Mouse (Mus musculus): ENCODE measurements around the gene Fam214b. TPM values are rescaled to one million over a fixed set of nuclear protein-coding genes. Genes with fewer than 3 reads are reported as not detected.

Fam214b gene
- polyA plus RNA-seq (2015; fragmentation: Nextera tagmentation; extraction: Ambion mirVana): 7.8 and 7.9 TPM in 2 replicates

DNA sequence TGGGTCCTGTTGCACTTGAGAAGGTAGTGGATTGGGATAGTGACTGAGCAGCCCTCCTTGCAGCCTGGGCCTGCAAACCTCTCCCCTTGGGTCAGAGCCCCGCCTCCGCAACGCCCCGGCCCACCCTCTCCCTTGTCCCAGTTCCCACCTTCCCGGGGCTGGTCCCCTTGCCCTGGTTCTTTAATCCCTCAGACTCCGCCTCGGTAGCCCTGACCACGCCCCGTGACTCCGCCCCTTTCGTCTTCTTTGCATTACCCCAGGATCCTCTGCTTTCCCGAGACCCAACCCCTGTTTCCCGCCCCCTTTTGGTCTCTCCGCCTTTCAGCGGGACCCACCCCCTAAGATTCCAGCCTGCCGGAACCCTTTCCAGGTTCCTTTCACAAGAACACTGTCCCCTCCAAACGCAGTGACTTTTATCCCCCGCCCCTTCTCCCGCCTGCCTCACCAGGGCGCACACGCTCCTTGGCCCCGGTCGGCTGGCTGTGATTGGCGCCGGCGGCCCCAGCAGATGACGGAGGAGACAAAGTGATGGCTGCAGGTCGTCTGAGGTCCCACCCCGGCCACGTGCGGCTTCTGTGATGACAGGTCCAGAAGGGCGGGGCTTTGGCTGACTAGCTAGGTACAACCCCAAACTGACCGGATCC is at the start of gene Fam214b:
Gene Fam214b, minus strand, starts transcription at position 562 of the 644 bp plus-strand sequence.
- H3K27me3 ChIP-seq (replicated peaks): no peaks in the 10 kb centered on the region
- WGBS: under 1% methylated on average over 33 of the region's 33 CpGs
- ATAC-seq: peak; percentile 96
- H3K36me3 ChIP-seq: no peaks in the 10 kb centered on the region
- peaks cover 13% of the 10 kb centered on the region for H3K4me1 ChIP-seq (replicated peaks)
- H3K4me3 ChIP-seq (replicated peaks): peak within 1 kb of the TSS; percentile 52
- peak within 1 kb of the TSS; percentile 47 for H3K9ac ChIP-seq
- H3K27ac ChIP-seq: peak within 1 kb of the TSS; percentile 52; the same call in 1 of the 2 replicates
- H3K4me2 ChIP-seq (replicated peaks): peak within 1 kb of the TSS; percentile 76
- no peaks in the 10 kb centered on the region for H3K9me3 ChIP-seq

DNA sequence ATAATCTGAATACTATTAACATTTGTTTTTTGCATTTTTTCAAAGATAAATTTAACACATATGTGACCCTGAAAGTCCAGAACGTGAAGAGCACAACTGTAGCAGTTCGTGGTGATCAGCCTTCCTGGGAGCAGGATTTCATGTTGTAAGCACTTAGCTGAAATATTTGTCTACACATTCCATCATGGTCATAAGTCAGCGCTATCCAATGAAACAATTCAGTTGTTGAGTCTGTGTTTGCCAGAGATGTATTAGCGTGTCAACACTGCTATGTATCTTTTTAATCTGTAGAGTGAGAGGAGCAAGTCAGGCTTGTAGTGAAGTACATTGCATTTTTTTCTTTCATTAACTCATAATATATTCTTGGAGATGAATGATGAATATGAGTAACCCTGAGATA is 45.2 kb upstream of the Fam214b start:
- Histone ChIP-seq H3K4me1 (replicated peaks) (no peaks in the 10 kb centered on the region), H3K9me3 (no peaks in the 10 kb centered on the region), H3K27ac (no peak overlapping the region), H3K4me2 (replicated peaks) (no peak overlapping the region), H3K4me3 (replicated peaks) (no peak overlapping the region), H3K27me3 (replicated peaks) (no peaks in the 10 kb centered on the region), H3K9ac (no peak overlapping the region), H3K36me3 (no peaks in the 10 kb centered on the region)
- 59% methylated on average over 4 of the region's 4 CpGs for WGBS
- no peak for ATAC-seq

DNA sequence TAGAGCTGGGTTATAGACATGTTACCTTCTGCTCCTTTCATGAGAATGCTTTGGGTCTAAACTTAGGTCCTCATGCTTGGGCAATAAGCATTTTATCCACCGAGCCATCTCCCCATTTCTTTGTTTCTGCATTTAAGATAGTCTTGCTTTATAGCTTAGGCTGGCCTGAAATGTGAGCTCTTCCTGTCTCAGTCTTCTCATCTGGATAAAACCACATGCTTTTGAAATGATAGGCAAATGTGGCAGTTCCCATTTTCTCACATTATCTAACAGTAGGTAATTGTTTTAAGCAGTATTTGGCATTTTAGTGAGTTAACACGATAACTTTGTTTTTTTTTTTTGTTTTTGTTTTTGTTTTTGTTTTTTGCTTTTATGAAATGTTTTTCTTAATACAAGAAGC is 43.9 kb upstream of the Fam214b start:
- Histone ChIP-seq H3K9me3 (no peaks in the 10 kb centered on the region), H3K4me2 (replicated peaks) (no peak overlapping the region), H3K27ac (no peak overlapping the region), H3K36me3 (no peaks in the 10 kb centered on the region), H3K9ac (no peak overlapping the region), H3K4me3 (replicated peaks) (no peak overlapping the region), H3K4me1 (replicated peaks) (no peaks in the 10 kb centered on the region), H3K27me3 (replicated peaks) (no peaks in the 10 kb centered on the region)
- no peak for ATAC-seq
- 88% methylated on average over 2 of the region's 2 CpGs for WGBS

DNA sequence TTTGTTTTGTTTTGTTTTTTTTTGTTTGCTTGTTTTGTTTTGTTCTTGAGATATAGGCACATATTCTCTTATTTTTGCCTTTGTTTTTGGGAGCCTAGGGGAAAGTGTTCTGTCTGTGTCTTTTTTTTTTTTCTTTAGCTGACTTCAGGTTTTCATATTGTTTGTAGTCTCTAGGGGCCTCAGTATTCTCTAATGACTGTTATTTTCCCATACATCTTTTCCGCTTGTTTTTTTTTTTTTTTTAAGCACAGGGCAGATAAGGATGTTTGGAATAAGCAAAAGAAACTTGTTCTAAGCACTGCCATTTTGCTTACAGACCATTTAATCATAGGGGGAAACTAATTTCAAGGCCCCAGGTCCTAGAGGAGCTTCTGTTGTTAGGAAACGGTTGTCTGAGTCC is 36.4 kb upstream of the Fam214b start:
- H3K9me3 ChIP-seq: no peaks in the 10 kb centered on the region
- no peak for ATAC-seq

DNA sequence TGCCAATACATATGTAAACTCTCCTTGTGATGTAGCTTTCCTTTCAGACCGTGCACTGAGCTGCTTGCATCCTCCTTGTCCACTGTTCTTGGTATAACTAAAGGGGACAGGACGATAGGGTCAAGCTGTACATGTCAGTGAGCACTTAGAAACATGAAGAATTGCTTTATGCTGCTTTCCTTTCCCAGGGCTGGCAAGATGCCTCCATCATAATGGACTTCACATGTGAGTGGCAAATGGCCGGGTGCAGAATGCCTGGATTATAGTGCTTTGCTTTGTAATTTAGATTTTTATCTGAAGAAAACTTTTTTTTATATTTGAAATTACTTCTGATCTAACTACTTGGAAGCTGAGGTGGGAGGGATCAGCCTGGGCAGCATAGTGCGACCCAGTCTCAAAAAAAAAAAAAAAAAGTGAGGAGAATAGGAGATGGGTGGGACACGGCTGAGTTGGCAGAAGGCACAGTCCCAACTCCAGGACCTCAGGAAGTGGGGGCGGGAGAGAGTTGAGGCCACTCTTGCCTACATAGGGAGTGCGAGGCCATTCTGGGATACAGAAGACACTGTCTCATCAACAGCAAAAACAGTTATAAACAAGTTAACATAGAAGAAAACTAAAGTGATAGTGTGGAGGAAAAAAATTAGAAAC is 32.2 kb upstream of the Fam214b start:
- H3K9ac ChIP-seq: no peak overlapping the region
- ATAC-seq: no peak
- no peaks in the 10 kb centered on the region for H3K27me3 ChIP-seq (replicated peaks)
- no peaks in the 10 kb centered on the region for H3K9me3 ChIP-seq
- no peaks in the 10 kb centered on the region for H3K4me1 ChIP-seq (replicated peaks)
- no peak overlapping the region for H3K27ac ChIP-seq
- no peak overlapping the region for H3K4me2 ChIP-seq (replicated peaks)
- no peak overlapping the region for H3K4me3 ChIP-seq (replicated peaks)
- WGBS: 57% methylated on average over 7 of the region's 7 CpGs
- H3K36me3 ChIP-seq: no peaks in the 10 kb centered on the region

More for the DNA sequence above, 36.4 kb upstream of the Fam214b start:
- no peaks in the 10 kb centered on the region for H3K4me1 ChIP-seq (replicated peaks)
- no peak overlapping the region for H3K27ac ChIP-seq
- no peak overlapping the region for H3K9ac ChIP-seq
- H3K36me3 ChIP-seq: no peaks in the 10 kb centered on the region
- H3K4me3 ChIP-seq (replicated peaks): no peak overlapping the region
- no peaks in the 10 kb centered on the region for H3K27me3 ChIP-seq (replicated peaks)
- 53% methylated on average over 2 of the region's 2 CpGs for WGBS
- no peak overlapping the region for H3K4me2 ChIP-seq (replicated peaks)

DNA sequence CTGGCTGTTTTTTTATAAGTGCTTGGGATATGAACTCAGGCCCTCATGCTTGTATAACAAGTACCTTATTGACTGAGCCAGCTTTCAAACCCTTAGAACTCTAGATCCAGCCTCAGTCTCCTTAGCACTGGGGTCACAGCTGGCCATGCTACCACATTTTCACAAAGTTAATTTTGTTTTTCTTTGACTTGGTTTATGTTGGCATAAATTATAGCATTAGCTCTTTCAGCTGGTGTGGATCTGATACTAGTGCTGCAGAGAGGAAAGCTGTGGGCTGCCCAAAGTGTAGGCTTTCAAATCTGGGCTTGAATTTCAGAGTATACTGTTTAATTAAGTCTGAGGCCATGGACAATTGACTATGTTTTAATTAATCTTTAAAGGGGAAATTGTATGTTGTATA is 28.9 kb upstream of the Fam214b start:
- Histone ChIP-seq H3K4me2 (replicated peaks) (no peak overlapping the region), H3K4me1 (replicated peaks) (no peaks in the 10 kb centered on the region), H3K4me3 (replicated peaks) (no peak overlapping the region), H3K9ac (no peak overlapping the region), H3K27ac (no peak overlapping the region), H3K27me3 (replicated peaks) (no peaks in the 10 kb centered on the region), H3K9me3 (no peaks in the 10 kb centered on the region), H3K36me3 (no peaks in the 10 kb centered on the region)
- no peak for ATAC-seq

DNA sequence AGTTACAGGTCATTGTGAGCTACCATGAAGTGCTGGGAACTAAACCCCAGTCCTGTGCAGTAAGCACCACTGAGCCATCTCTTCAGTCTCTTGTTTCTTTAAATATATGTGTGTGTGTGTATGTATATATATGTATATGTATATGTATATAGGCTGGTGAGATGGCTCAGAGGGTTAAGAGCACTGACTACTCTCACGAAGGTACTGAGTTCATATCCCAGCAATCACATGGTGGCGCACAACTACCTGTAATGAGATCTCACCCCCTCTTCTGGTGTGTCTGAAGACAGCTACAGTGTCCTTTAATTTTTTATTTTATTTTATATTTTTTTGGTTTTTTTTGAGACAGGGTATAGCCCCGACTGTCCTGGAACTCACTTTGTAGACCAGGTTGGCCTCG is 19.5 kb upstream of the Fam214b start:
- Histone ChIP-seq H3K27ac (no peak overlapping the region), H3K27me3 (replicated peaks) (no peaks in the 10 kb centered on the region), H3K9ac (no peak overlapping the region), H3K4me3 (replicated peaks) (no peak overlapping the region), H3K4me1 (replicated peaks) (no peaks in the 10 kb centered on the region), H3K36me3 (no peaks in the 10 kb centered on the region), H3K4me2 (replicated peaks) (no peak overlapping the region), H3K9me3 (no peaks in the 10 kb centered on the region)
- 92% methylated on average over 4 of the region's 4 CpGs for WGBS
- ATAC-seq: no peak

DNA sequence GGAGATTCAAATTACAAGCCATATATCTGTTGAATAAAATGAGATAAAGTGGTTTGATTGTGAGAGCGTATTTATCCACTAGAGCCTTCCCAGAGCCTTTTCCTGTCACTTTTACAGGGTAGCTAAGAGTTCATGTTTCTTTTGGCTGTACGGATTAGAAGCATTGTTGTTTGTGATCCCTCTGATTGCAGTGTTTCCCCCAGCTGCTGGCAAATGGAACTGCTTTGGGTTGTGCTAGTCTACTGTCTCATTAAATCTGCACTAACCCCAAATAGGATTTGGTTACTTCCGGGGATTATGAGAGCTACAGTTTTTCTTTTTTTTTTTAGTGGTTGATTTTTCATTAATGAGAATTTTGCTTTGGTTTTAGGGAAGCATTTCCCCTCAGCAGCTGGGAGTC is 14.3 kb upstream of the Fam214b start:
- Histone ChIP-seq H3K4me1 (replicated peaks) (no peaks in the 10 kb centered on the region), H3K27ac (no peak overlapping the region), H3K4me2 (replicated peaks) (no peak overlapping the region), H3K36me3 (no peaks in the 10 kb centered on the region), H3K9ac (no peak overlapping the region), H3K27me3 (replicated peaks) (0 out of 2 replicates have a peak, but pooled peaks cover 4% of the 10 kb centered on the region), H3K9me3 (no peaks in the 10 kb centered on the region), H3K4me3 (replicated peaks) (no peak overlapping the region)
- no peak for ATAC-seq
- 70% methylated on average over 3 of the region's 3 CpGs for WGBS

DNA sequence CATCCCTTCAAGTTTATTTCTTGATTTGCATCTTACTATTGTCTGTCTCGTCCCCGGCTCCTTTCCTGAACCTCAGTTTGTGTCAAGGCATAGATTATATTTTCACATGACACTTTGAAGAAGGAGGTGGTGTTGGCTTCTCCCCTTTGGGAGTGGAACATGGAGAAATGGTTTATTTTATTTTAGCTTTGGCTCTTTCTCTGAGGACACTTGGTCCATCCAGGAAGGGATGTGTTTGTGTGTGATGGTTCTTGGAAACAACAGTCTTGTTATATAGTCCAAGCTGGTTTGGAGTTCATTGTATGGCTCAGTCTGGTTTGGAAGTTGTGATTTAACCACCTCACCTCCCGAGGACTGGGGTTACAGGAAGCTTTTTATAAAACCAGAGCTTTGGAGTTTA is 13.7 kb upstream of the Fam214b start:
- Histone ChIP-seq H3K9ac (no peak overlapping the region; the same call in 1 of the 2 replicates), H3K4me3 (replicated peaks) (peak overlapping the region; percentile 79), H3K27ac (no peak overlapping the region), H3K9me3 (no peaks in the 10 kb centered on the region), H3K36me3 (no peaks in the 10 kb centered on the region), H3K4me1 (replicated peaks) (no peaks in the 10 kb centered on the region), H3K27me3 (replicated peaks) (0 out of 2 replicates have a peak, but pooled peaks cover 4% of the 10 kb centered on the region), H3K4me2 (replicated peaks) (peak overlapping the region; percentile 92)
- ATAC-seq: no peak
- 38% methylated on average over 3 of the region's 3 CpGs for WGBS

DNA sequence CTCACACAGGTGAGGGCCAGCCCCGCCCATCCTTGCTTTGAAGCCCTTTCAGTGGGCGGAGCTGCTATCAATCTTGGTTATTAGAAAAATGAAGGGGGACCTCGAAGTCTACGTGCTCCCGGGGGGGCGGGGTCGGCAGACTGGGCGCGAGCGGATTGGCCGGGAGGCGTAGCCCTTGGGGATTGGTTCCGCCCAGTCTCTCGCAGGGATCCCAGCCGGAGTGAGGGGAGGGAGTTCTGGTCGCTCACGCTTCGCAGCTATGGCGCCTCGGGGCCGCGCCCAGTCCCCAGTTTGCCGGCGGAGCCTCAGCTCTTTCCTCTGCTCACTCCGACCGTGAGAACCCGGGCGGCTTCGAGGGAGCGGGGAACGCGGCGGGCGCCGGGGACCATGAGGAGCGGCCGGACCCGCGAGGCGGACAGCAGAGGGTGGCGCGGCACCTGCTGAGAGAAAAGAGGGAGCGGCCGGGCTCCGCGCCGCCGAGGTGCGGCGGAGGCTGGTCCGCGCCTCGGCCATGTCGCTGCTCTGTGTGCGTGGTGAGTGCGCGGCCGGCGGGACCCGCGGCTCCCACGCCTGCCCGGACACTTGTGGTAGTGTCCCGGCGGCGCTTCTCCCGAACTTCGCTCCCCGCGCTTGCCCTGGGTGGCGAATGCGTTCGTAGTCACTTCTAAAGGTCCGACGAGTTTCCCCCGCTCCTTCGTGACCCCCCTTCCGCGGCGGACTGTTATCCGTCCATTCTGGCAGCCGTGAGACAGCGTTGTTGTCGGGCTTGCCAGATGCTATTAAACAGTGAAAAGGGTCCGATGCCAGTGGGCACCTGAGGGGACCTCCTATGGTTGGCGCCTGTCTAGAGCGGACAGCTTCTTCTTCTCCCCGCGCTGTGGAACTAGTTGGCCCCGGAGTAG is 13.0 kb upstream of the Fam214b start, which contains the start of gene Unc13b:
Gene Unc13b, plus strand, starts transcription at position 201 of the 902 bp plus-strand sequence.
- Histone ChIP-seq H3K9ac (peak within 1 kb of the TSS; percentile 75), H3K27me3 (replicated peaks) (0 out of 2 replicates have a peak, but pooled peaks cover 4% of the 10 kb centered on the region)
- peak; percentile 99 for ATAC-seq

DNA sequence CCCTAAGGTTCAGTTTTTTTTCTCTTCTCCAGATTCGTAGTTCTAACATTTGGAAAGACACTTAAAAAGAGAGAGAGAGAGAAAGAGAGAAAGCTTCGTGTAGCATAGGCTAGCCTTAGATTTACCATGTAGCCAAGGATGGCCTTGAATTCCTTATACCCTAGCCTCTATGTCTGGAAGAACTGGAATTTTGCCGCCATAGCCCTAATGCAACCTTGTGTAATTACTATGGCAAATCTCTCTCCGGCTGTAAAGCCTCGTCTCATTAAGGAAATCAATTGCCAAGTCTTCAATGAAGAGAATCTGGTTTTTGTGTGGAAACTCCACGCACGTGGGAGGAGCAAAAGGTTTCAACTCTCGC is 12.4 kb upstream of the Fam214b start:
- H3K9ac ChIP-seq: no peak overlapping the region
- no peak overlapping the region for H3K27ac ChIP-seq
- no peaks in the 10 kb centered on the region for H3K9me3 ChIP-seq
- 19% methylated on average over 8 of the region's 8 CpGs for WGBS
- H3K36me3 ChIP-seq: no peaks in the 10 kb centered on the region
- H3K27me3 ChIP-seq (replicated peaks): 0 out of 2 replicates have a peak, but pooled peaks cover 4% of the 10 kb centered on the region
- H3K4me1 ChIP-seq (replicated peaks): no peaks in the 10 kb centered on the region
- ATAC-seq: peak; percentile 39
- peak overlapping the region; percentile 79 for H3K4me3 ChIP-seq (replicated peaks)
- peak overlapping the region; percentile 92 for H3K4me2 ChIP-seq (replicated peaks)

More for the DNA sequence above, 13.0 kb upstream of the Fam214b start, which contains the start of gene Unc13b:
- under 1% methylated on average over 90 of the region's 90 CpGs for WGBS
- H3K9me3 ChIP-seq: no peaks in the 10 kb centered on the region
- H3K4me1 ChIP-seq (replicated peaks): no peaks in the 10 kb centered on the region
- H3K36me3 ChIP-seq: no peaks in the 10 kb centered on the region
- H3K4me2 ChIP-seq (replicated peaks): peak within 1 kb of the TSS; percentile 92
- peak within 1 kb of the TSS; percentile 81 for H3K27ac ChIP-seq
- H3K4me3 ChIP-seq (replicated peaks): peak within 1 kb of the TSS; percentile 79

DNA sequence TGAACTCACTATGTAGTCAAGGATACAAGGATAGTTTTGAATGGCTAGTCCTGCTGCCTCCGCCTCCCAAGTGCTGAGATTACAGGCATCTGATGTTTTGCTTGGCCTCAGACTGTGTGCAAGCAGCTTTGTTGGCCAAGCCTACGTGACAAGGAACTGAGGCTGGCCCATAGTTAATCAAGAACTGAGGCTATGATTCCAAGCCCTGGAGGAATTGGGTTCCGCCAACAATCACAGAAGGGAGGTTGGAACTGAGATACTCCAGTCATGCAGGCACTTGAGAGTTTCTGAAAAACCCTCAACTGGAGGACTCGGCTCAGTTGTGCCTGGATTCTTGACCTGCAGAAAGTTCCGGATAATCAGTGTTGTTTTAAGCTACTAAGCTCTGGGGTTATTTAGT is 11.6 kb upstream of the Fam214b start:
- Histone ChIP-seq H3K9ac (no peak overlapping the region), H3K27me3 (replicated peaks) (0 out of 2 replicates have a peak, but pooled peaks cover 4% of the 10 kb centered on the region), H3K9me3 (no peaks in the 10 kb centered on the region), H3K4me3 (replicated peaks) (no peak overlapping the region), H3K4me2 (replicated peaks) (no peak overlapping the region), H3K4me1 (replicated peaks) (no peaks in the 10 kb centered on the region), H3K27ac (no peak overlapping the region), H3K36me3 (no peaks in the 10 kb centered on the region)
- 91% methylated on average over 5 of the region's 5 CpGs for WGBS
- no peak for ATAC-seq

All from intestine, embryonic 15.5 days (tissue).